Mouse (Mus musculus) cerebellum, postnatal 25 days (tissue): ENCODE measurements around the gene Mapkapk3.

Experiments
- DNase-seq, 2 experiments: peaks; one replicate each; pipeline ENCODE4 v3.0.0; 2021; ENCODE audit warnings: mixed read lengths in 2 of 2

The Mapkapk3 gene

DNA sequence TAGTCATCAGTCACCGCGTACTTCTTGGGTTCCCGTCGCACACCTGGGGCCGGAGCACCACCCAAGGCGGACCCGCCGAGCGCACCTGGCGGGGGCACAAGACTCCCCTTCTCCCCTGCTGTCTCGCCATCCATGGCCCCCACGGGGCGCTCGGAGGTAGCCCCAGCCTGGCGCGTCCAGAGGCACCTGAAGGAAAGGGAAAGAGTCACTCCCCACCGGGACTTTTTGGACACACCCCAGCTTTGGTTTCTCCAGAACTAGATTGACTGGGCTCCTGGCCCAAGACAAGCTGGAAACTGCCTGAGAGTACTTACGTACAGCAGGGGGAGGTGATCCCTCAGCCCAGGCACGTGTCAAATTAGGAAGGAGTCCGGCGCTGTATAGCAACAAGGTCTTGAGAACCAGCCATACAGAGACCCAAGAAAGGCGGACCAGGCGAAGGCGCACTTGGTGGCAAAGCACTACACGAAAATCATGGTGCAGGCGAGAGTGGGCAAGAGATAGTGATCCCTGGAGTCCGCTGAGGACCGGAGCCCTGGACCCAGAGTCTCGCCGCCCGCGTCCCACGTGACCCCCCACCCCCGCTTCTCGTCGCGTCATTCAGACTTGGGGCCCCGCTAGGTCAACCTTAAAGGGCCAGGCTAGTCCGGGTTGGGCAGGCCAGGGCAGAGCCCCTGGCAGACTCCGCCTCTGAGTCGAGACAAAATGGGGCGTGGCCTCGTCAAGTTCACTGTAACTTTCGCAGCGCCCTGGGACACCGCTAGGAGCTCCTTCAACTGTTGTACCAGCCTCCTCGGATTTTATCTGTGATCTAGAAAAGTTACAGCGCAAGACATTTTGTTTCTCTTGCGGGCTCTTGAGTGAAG, at the start of gene Mapkapk3:
Mapkapk3 (minus strand) TSS at position 667 of the 866 bp plus-strand sequence.
- peak; percentile 44 to 68 for DNase-seq

DNA sequence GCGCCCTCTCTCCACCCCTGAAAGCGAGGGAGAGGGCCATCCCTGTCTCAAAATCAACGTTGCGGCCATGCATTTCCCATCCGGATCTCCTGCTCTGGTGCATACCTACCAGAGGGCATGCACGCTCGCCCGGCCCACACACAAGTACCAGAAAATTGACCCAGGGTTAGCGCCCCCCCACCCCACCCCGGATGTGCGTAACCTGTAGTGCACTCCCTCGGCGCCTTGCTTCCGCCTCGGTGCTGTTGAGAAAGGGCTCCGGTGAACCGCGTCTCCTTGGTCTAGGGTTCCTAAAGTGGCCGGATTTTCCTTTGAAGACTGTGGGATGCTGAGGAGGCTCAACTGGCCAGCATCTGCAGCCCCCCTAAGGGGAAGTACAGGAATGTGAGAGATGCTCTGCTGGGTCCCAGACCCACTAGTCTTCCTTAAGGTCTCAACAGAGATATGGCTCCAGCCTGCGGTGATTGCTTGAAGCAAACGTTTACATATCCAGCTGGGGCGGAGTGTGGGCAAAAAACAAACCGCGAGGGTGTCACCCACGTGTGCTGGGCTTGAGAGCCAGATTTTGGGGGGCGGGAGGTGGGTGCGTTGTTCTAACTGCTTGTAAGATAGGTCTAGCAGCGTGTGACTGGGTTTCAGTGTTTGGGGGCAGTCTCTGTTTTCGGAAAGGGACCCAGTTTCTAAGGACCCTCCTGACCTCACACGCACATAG, 48.7 kb upstream of the Mapkapk3 start, which contains the start of gene Hemk1:
Hemk1 (minus strand) TSS at position 179 of the 712 bp plus-strand sequence.
- DNase-seq = peak; percentile 82 to 87

DNA sequence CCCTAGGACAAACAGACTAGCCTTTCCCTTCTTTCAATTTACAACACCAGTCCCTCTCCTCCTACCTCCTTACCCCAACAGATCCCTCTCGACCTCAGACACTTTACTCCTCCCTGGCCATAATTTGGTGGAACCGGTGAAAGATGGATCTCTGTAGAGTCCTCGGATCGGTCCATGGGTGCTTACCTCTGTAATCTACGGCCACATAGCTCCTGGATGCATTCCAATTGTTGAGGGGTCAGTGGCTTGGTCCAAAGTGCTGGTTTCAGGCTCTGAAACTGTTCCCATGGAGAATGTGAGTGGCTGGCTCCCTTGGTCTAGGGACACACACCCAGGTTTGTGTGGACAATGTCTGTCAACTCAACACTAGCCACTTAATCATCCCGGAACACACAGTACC, 46.7 kb upstream of the Mapkapk3 start:
- no peak for DNase-seq

DNA sequence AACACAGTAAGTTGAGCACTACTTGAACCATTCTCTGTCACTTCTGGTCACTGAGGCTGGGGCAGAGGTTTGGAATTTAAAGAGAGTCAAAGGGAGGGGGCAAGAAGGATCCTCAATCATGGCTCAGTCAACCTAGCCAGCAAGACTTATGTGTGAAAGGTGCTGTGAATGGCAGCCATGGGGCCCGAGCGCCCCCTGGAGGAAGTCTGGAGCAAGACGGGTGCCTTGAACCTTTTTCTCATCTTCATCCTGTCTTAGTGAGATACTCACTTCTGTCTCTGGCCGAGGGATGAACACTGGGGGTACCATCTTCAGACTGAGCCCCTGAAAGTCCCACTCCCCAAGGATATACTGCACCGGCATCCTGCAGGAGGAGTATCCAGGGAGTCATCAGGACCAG, 46.2 kb upstream of the Mapkapk3 start:
- DNase-seq = peak; percentile 85 to 86

DNA sequence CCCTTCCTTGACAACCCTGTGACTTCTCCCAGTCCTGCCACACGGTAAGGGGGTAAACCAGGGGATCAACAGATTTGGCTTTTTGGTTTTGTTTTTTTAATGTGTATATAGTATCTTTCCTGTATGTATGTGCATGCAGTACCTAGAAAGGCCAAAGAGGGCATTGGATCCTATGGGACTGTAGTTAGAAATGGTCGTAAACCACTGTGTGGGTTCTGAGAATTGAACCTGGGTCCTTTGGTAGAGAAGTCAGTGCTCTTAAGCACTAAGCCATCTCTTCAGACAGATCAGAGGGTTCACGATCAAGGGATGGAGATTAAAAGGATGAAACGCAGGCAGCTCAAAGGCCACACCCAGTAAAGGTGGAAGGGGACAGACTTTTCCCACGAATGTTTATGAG, 45.4 kb upstream of the Mapkapk3 start:
- DNase-seq = no peak

DNA sequence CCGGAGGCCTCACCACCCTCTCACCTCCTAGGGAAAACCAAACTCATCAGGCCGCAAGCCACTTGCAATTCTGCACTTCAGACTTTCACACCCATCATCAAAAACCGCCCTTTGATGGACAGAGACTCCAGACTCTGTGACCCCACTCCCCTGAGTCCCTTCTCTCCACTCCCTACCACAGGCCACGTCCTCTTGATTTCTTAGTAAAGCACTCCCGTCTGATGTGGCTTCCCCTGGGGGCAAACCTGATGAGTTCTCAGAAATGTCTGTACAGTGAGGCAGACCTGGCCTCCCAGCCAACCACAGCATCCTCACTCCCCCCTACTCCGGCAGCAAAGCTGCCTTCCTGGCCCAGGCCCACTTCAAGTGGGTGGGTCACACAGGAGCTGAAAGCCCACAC, 44.7 kb upstream of the Mapkapk3 start:
- no peak for DNase-seq

DNA sequence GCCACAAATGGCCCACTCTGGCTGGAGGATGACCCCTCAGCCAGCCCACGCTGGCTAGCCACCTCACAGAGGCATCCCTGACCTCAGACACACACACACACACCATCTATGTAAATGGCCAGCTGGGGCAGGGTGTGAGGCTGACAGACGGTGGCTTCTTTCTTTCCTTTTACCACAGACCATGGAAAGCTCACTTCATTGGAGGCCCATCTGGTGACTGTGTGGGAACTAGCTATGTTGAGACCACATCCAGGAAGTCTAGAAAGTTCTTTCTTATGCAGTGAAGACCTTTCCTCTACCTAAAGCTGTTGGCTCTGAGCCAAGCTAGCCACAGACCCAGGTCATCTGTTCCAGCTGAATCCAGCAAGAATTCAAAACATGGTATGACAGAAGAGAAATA, 44.0 kb upstream of the Mapkapk3 start:
- DNase-seq = no peak

DNA sequence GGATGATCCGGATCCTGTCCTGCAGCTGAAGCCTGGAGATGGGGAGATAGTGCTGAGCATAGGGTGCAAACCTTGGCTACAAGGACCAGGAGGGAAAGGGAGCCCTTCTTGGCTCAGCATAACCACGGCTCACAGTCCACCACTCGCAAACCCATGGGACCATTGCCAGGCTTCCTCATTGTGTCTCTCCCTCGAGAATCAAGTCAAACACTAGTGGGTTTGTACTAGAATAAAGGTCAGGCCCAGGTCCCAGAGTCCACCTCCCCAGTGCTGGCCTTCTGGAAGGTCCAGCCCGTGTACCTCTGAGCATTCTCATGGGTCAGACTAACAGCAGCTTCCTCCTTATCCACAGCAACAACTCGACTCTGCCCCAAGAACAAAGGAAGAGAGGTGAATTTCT, 41.1 kb upstream of the Mapkapk3 start:
- DNase-seq = no peak

DNA sequence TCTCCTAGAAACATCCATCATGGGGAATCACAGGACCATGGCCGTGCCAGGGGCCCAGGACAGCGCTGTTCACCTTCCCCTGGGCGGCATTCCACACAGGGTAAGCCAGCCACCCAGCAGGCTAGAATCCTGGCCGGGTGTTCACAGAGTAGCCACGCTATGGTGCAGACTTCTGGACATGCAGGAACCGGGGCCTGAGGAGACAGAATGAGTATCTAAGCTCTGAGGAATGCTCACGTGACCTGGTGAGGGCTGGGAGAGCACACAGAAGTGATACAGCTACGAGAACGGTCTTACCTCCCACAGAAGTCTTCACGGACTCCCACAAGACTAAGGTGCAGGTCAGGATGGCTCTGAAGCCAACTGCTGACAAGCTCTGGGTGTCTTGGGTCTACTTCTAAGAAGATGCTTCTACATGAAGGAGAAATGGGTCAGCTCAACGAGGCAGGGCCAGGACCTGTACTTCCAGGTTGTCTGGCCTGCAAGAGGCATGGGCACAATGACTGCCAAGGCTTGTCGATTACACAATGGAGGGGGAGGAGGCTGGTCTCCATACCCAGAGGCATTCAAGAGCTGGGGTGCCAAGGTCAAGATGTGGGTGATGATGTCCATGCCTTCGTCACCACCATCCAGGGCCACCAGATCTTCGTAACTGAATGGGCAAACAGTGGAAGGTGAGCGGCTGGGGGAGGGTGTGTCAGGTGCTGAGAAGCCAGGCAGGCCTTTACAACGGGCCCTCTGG, 38.4 kb upstream of the Mapkapk3 start:
- no peak for DNase-seq

DNA sequence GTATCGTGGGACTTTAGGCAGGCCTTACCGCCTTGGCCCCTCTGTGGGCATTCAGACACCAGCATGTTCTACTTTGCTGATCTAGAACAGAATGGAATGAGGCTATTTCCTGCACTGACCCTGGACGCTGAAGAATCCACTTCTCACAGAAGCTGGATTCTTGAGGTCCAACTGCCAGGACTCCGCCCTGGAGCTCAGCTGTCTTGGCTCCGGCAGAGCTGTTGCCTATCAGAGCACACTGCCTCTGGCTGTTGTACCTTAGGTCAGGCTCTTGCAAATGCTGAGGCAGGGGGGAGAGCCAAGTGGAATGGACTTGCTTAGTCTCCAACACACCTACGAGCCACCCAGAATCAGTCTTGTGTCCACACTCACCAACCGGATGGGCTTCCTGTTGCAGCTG, 36.2 kb upstream of the Mapkapk3 start:
- no peak for DNase-seq

DNA sequence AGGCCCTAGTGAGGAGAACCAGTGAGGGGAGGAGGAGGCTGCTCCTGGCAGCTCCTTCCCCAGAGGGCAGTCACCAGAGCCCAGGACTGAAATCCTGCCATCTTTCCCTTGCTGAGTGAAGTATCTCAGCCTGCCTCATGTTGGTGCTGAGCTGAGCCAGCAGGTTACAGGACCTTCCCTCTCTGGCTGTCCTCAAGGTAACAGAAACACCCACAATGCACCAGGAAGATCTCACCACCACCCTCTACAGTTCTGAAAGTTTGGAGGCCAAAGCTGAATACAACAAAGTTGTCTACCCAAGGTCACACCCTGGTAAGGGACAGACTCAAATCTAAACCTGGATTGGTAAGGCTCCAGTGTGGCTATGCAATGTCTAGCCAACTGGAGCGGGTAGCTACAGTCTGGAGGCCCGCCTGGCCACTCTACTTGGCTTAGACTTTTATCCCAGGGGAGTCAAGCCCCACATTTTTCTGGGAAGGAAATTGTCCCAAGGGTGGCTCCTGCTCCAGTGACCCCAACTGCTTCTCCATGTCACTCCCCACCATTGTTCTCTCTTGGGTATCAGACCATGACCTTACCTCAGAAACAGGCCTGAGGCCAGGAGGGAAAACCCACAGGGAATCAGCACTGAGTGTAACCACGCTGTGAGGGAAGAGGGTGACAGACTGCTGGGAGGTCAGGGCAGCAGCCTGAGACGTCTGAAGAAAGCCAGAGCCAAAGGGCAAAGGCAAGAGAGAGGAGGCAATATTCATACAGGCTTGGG, 35.3 kb upstream of the Mapkapk3 start:
- DNase-seq = peak in 1 of 2 experiments; percentile 35

DNA sequence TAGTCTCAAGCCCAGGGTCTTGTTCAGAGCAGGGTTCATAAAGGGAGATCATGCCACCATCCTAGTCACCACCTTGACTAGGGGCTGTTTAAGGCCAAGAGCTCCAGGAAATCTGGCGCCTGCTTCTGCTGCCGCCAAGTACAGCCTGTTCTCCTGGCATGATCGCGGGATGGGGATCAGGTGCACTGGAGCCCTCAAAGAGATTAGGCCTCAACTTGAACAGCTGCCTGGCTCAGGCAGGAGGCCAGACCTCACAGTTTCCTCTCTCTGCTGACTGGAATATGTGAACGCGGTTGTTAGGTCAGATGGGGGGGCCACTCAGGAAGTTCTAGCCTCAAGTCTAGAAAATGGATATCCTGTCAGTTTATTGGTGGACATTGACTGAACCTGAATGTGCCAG, 33.9 kb upstream of the Mapkapk3 start:
- peak; percentile 74 for DNase-seq

DNA sequence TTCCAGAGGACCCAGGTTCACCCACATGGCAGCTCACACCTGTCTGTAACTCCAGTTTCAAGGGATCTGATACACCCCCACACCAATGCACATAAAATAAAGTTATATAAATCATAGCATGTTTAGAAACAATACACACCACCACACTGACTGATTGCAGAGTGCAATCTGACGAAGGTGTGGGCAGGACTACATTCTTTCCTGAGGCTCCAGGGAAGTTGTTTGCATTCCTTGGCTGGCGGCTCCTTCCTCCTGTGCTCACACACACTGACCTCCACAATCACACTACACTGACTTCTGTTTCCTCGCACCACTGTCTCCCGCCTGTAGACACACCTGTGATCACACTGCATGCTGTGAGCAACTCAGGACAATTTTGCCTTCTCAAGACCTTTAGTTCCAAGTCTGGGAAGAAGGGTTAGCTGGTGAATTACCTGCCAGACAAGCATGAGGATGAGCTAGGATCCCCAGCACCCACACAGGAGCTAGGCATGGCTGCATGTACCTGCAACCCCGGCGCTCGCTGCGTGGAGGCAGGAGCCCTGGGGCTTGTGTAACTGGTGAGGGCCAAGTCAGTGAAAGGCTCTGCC, 32.9 kb upstream of the Mapkapk3 start:
- DNase-seq = no peak

DNA sequence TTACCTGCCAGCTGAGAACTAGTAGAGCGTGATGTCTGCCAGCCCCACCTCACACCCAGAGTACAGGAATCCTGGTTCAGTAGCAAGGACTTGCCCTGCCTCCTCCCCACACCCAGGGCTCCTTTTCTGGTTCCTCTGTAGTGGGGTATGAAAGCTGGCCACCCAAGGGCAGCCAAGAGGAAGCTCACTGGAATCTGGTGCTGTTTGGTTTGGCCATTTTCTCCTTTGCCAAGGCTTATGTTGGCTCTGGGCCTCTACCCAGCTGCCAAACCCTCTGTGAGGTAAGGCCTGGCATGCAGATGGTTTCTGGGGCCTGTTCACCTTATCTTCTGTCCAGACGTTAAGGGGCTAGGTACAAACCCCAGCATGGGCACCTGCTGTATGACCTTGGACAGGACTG, 26.1 kb upstream of the Mapkapk3 start:
- DNase-seq = no peak

DNA sequence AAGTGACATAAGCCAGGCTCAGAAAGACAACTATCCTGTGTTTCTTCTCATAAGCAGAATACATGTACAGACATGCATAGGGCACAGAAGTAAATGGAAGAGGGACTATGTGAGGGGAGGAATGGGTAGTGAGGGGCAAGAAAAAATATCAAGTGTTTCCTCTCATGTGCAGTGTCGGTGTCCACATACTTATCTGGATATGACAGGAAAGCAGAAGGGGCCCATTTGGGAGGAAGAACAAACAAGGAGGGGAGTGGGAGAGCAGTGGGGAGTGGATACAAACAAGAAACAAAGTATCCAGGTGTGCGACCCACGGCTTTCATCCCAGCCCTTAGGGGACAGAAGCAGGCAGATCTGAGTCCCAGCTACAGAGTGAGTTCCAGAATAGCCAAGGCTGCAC, 24.2 kb upstream of the Mapkapk3 start:
- DNase-seq = no peak

DNA sequence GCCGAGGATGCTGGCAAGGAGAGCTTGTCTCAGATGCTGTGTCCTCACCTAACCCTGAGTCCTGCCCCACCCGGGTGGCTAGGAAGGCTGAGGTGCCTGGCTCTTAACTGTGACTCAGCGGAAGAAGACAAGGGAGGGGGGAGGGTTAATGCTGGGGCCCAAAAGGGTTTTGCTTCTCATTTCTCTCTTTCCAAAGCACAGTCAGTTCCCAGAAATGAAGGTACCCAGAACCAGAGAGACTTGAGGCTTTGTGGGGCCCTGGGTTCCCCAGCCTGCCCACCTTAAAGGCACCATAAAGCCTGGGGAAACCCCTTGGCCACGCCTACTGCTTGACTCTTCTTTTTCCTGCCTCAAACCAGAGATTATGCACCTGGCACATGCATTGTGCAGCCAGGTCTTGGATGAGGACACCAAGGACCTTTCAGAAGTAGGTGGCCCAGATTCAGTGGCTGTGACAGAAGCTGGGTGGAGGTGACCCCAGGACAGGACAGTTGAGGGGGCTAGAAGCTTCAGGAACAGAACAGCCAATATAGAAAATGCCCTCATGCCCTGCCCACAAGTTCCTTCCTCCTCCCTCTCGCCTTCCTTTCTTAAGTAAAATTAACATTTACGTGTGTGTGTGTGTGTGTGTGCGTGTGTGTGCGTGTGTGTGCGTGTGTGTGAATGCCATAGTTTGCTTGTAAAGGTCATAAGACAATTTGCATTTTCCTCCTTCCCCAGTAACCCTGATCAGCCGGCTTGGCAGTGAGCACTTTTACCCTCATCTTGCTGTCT, 23.3 kb upstream of the Mapkapk3 start:
- DNase-seq = no peak

DNA sequence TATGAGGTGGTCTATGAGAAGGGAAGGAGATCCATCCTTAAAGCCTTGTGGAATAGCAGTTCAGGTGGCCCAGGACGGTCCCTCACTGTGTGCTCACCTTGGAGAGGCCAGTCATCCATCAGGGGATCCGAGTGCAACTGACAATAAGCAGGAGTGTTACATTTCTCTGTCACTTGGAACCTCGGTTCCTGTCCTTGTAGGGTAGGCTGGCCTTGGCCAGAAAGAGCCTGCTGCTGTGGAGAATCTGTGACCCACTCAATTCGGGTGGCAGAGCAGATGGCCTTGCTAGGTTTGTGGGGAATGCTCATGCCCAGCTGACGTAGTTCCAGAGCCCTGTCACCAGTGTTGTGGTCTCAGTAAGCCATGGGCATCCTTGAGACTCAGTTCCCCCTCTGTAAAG, 19.9 kb upstream of the Mapkapk3 start:
- DNase-seq = no peak

DNA sequence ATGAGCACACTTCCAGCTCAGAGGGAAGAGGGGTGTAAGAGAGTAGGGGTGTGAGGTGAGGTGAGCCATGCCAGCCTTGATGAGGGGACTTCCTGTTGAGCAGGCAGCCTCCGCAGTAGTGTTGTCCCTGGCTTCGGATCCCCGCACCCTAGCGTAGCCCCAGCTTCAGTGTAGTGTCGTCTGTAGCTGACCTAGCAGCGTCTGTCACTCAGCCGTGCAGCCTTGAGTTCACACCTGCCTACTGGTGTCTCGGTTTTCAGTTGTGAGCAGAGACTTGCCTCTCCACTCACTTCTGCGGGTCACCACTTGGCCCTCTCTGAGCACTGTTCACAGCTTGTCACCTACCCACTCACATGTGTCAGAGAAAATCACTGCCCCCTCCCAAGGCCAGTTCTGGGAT, 19.5 kb upstream of the Mapkapk3 start:
- DNase-seq = no peak

DNA sequence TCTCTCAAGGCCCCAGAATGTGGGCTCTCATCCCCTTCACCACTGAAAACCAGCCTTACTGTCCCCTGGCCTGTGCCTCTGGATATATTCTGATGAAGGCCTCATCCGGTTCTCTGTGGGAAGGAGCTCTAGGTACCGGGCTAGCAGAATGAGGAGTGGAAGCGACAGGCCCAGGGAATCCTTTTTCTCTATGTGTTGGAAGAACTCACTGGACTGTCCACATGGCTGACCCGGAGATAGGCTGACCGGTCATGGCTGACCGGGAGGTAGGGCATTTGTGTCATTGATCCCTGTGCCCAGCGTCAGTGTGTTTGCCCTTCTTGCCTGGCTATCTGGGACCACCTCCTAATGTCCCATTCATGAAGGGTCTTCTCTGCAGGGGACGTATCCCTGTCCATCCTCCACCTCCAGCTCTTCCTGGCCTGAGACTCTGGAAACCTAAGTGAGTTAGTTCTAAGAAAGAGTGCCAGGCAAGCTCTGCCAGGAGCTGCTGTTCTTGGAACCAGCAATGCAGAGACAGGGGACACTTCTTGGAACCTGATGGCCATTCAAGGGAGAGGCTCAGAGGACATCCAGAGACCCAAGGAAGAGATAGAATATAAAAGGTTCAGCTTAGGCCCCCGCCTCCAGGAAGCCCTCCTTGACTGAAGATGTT, 18.8 kb upstream of the Mapkapk3 start:
- no peak for DNase-seq

DNA sequence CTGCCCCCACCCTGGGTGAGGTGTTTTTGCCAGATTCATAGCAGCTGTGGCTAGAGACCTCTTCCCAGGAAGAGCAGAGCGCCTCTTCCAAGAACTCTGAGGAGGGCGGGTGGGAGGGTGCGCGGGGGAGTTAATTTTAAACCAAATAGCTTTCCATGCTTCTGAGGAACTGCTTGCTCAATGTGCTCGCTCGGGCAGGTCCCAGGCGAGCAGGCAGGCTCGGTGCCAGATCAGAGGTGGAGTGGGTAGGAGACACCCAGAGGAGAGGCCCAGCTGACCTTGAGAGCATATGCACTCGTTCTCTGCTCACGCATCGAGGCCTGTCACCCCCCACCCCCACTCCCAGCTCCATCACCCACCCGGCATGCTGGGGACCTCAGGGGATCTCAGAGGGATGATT, 18.2 kb upstream of the Mapkapk3 start:
- peak in 1 of 2 experiments; percentile 61 for DNase-seq
